Mouse (Mus musculus): ENCODE measurements around the gene Igsf8. TPM values are rescaled to one million over a fixed set of nuclear protein-coding genes. Genes with fewer than 3 reads are reported as not detected.

Gene Igsf8
- polyA plus RNA-seq, 1 experiment from 2014 or later: 20.6 TPM

DNA sequence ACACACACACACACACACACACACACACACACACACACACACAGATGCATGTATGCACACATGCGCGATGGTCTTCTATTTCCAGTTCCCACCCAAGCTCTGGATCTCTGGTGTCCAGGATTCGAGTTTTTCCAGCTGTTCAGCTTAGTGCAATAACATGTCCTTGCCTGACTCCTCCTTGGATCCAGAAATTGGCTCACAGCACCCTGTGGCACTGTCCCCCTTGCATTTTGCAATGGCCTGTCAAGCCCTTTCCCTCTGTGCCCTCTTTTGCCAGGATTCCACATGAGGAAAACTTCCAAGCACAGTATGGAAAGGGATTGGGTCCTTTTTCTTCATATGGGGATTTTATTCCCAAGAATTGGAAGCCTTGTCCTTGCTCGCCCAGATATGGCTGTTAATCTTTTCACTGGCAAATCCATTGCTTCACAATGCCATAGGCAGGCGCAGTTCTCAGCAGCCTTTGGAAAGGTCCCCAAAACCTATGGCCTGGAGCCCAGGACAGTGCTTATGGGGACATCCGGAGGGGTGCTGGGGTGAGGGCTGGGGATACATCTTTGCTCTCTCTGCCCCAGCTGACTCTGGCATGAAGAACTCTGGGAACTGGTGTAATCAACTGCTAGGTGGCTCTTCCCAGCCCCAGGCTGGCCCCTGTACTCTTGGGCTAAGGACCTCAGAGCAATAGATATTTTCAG lies 35.5 kb downstream of the Igsf8 start:
- Histone ChIP-seq H3K4me1 (ENCODE audit: control insufficient read depth, low read depth, low read length) (no peaks in the 10 kb centered on the region), H3K36me3 (ENCODE audit: control insufficient read depth, insufficient read depth) (no peaks in the 10 kb centered on the region), H3K4me3 (ENCODE audit: low read depth, low read length) (no peak overlapping the region), H3K9me3 (replicated peaks; ENCODE audit: control insufficient read depth, low read length) (no peaks in the 10 kb centered on the region), H3K27ac (ENCODE audit: low read length) (no peak overlapping the region), H3K27me3 (ENCODE audit: control insufficient read depth, insufficient read depth, low read depth, low read length) (no peaks in the 10 kb centered on the region; the same call in none of the 2 replicates), H3K4me2 (ENCODE audit: low read depth, low read length) (no peak overlapping the region), H3K9ac (ENCODE audit: low read depth, low read length) (no peak overlapping the region)
- no peak for ATAC-seq (ENCODE audit: low read depth)
- WGBS (ENCODE audit: insufficient replicate concordance): 64% methylated on average over 6 of the region's 6 CpGs

DNA sequence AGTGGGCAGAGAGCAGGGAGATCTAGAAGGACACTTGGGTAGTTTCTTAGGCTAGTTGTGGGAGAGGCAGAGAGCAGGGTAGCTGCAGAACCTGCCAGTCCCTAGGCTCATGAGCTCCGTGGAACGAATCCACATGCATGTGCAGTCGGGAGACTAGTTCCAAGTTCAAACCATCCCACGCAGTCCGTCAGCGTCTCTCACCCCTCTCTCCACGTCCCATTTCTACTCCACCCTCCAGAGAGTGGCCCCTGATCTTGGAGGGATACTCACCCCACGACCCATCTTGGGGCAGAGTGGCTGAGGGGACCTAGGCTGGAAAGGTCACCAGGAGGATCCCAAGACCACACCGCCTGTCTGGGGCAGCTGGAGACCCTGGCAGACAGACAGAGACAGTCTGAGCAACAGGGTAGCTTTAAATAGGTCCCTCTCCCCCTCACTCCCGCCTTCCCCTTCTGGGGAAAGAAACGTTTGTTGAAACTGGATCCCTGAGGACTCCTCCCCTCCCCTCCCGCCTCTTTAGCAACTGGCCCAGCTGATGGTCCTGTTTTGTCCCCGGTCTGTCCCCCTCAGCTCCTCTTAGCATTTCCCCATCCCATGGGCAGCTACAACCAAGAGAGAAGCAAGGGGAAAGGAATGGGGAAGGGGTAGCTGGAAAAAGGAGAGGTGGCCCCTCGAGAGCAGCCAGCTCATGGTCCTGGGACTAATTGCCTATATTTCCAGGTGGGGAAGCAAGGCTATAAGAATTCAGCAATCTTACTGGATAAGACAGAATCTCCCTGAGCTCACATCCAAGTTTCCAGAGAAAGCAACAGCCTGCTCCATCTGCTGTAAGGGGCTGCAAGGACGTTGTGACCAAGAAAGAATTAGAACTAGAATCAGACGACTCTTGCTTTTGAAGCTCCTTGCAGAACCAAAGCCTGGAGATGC lies 36.4 kb downstream of the Igsf8 start, which contains the start of gene Atp1a2:
Atp1a2 (minus strand) TSS at position 454 of the 927 bp plus-strand sequence.
- no peak within 1 kb of the TSS for H3K4me2 ChIP-seq (ENCODE audit: low read depth, low read length)
- no peaks in the 10 kb centered on the region for H3K9me3 ChIP-seq (replicated peaks; ENCODE audit: control insufficient read depth, low read length)
- no peaks in the 10 kb centered on the region for H3K36me3 ChIP-seq (ENCODE audit: control insufficient read depth, insufficient read depth)
- WGBS (ENCODE audit: insufficient replicate concordance): 9% methylated on average over 16 of the region's 16 CpGs
- no peak within 1 kb of the TSS for H3K27ac ChIP-seq (ENCODE audit: low read length)
- no peak within 1 kb of the TSS for H3K4me3 ChIP-seq (ENCODE audit: low read depth, low read length)
- ATAC-seq (ENCODE audit: low read depth): no peak
- H3K9ac ChIP-seq (ENCODE audit: low read depth, low read length): no peak within 1 kb of the TSS
- peaks cover 5% of the 10 kb centered on the region for H3K4me1 ChIP-seq (ENCODE audit: control insufficient read depth, low read depth, low read length)
- no peaks in the 10 kb centered on the region; the same call in none of the 2 replicates for H3K27me3 ChIP-seq (ENCODE audit: control insufficient read depth, insufficient read depth, low read depth, low read length)

DNA sequence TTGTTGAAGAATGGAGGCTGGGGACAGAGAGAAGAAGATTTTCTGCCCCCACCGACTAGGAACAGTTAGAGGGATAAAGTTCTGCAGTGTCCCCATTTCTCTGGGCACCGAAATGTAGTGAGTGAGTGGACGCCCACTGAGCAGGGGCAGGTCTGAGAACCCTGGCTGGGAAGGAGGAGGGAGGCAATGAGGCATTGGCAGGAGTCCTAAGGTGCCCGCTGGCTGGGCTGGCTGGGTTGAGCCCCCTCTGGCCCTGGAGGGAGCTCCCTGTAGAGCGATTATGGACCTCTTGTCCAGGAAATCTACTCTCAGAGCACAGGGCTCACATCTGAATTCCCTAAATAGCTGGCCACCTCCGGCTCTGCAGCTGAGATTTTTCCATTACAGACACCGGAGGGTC lies 38.1 kb downstream of the Igsf8 start:
- Histone ChIP-seq H3K4me3 (ENCODE audit: low read depth, low read length) (no peak overlapping the region), H3K9ac (ENCODE audit: low read depth, low read length) (no peak overlapping the region), H3K4me2 (ENCODE audit: low read depth, low read length) (no peak overlapping the region), H3K4me1 (ENCODE audit: control insufficient read depth, low read depth, low read length) (peaks cover 12% of the 10 kb centered on the region), H3K27me3 (ENCODE audit: control insufficient read depth, insufficient read depth, low read depth, low read length) (no peaks in the 10 kb centered on the region; the same call in none of the 2 replicates), H3K27ac (ENCODE audit: low read length) (no peak overlapping the region), H3K36me3 (ENCODE audit: control insufficient read depth, insufficient read depth) (no peaks in the 10 kb centered on the region), H3K9me3 (replicated peaks; ENCODE audit: control insufficient read depth, low read length) (no peaks in the 10 kb centered on the region)
- ATAC-seq (ENCODE audit: low read depth): no peak
- 51% methylated on average over 7 of the region's 7 CpGs for whole genome bisulfite sequencing (ENCODE audit: insufficient replicate concordance)

DNA sequence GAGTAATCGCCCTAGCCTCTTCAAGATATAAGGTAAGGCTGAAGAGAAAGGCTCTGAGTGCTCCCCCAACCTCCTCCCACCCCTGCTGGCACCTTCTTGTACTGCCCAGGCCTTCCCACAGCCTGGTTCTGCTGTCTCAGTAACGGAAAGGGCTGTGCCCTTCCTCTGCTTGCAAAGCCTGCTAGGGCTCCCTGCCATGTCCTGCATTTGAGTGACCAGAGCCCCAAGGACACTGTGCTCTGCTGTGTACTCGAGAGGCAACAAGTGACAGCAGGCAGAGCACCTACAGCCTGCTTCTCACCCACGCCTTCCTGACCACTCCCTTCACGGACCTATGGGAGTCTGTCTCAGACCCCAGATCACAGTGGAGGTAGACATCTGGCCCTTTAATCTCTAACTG lies 38.8 kb downstream of the Igsf8 start:
- no peak overlapping the region for H3K4me2 ChIP-seq (ENCODE audit: low read depth, low read length)
- no peak overlapping the region for H3K27ac ChIP-seq (ENCODE audit: low read length)
- H3K9ac ChIP-seq (ENCODE audit: low read depth, low read length): no peak overlapping the region
- no peaks in the 10 kb centered on the region for H3K36me3 ChIP-seq (ENCODE audit: control insufficient read depth, insufficient read depth)
- no peaks in the 10 kb centered on the region; the same call in none of the 2 replicates for H3K27me3 ChIP-seq (ENCODE audit: control insufficient read depth, insufficient read depth, low read depth, low read length)
- 45% methylated on average over 5 of the region's 5 CpGs for WGBS (ENCODE audit: insufficient replicate concordance)
- no peak overlapping the region for H3K4me3 ChIP-seq (ENCODE audit: low read depth, low read length)
- ATAC-seq (ENCODE audit: low read depth): no peak
- H3K4me1 ChIP-seq (ENCODE audit: control insufficient read depth, low read depth, low read length): peaks cover 18% of the 10 kb centered on the region
- H3K9me3 ChIP-seq (replicated peaks; ENCODE audit: control insufficient read depth, low read length): no peaks in the 10 kb centered on the region

DNA sequence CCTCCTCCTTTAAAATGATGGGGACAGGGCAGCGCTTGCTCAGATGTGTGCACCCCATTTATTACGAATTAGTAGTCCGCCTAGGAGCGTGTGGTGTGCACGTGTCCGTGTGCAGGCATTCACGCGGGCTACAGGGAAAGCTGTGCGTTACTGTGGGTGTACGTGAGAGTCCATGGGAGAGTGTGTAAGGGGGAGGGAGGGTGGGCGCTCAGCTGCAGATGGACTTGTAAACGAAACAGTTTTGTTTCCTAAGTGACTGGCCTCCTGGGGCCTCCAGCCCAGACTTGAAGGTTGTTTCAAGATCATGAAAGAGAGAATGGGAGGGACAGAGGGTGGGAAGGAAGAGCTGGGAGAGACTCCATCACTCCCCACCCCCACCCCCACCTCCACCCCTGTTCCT lies 39.7 kb downstream of the Igsf8 start:
- H3K9ac ChIP-seq (ENCODE audit: low read depth, low read length): no peak overlapping the region
- no peak for ATAC-seq (ENCODE audit: low read depth)
- 71% methylated on average over 12 of the region's 12 CpGs for WGBS (ENCODE audit: insufficient replicate concordance)

DNA sequence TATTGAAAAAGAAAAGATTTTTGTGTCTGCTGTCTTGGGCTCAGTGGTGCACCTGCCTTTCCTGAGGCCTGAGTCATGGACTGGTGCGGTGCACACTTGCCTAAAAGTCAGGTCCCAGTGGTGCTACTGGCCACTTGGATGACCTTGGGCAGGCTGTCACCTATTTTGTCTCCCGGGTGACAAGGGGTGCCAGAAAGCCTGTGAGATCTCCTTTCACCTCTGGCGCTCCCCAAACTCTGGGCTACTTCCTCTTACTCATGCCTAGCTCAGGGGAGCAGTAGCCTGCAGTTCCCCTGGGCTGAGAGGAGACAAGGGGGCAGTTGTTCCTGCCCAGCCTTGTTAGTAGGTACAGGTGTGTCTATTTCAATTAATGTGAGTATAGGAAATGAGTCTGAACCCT lies 40.9 kb downstream of the Igsf8 start:
- no peak overlapping the region for H3K4me2 ChIP-seq (ENCODE audit: low read depth, low read length)
- no peak overlapping the region for H3K9ac ChIP-seq (ENCODE audit: low read depth, low read length)
- H3K4me1 ChIP-seq (ENCODE audit: control insufficient read depth, low read depth, low read length): peaks cover 22% of the 10 kb centered on the region
- no peak for ATAC-seq (ENCODE audit: low read depth)
- 39% methylated on average over 3 of the region's 3 CpGs for WGBS (ENCODE audit: insufficient replicate concordance)
- no peak overlapping the region for H3K4me3 ChIP-seq (ENCODE audit: low read depth, low read length)
- no peaks in the 10 kb centered on the region for H3K9me3 ChIP-seq (replicated peaks; ENCODE audit: control insufficient read depth, low read length)
- H3K36me3 ChIP-seq (ENCODE audit: control insufficient read depth, insufficient read depth): no peaks in the 10 kb centered on the region
- no peaks in the 10 kb centered on the region; the same call in none of the 2 replicates for H3K27me3 ChIP-seq (ENCODE audit: control insufficient read depth, insufficient read depth, low read depth, low read length)
- H3K27ac ChIP-seq (ENCODE audit: low read length): no peak overlapping the region

More for the DNA sequence above, 39.7 kb downstream of the Igsf8 start:
- Histone ChIP-seq H3K4me3 (ENCODE audit: low read depth, low read length) (no peak overlapping the region), H3K27me3 (ENCODE audit: control insufficient read depth, insufficient read depth, low read depth, low read length) (no peaks in the 10 kb centered on the region; the same call in none of the 2 replicates), H3K9me3 (replicated peaks; ENCODE audit: control insufficient read depth, low read length) (no peaks in the 10 kb centered on the region), H3K4me2 (ENCODE audit: low read depth, low read length) (no peak overlapping the region), H3K36me3 (ENCODE audit: control insufficient read depth, insufficient read depth) (no peaks in the 10 kb centered on the region), H3K27ac (ENCODE audit: low read length) (no peak overlapping the region), H3K4me1 (ENCODE audit: control insufficient read depth, low read depth, low read length) (peaks cover 22% of the 10 kb centered on the region)

DNA sequence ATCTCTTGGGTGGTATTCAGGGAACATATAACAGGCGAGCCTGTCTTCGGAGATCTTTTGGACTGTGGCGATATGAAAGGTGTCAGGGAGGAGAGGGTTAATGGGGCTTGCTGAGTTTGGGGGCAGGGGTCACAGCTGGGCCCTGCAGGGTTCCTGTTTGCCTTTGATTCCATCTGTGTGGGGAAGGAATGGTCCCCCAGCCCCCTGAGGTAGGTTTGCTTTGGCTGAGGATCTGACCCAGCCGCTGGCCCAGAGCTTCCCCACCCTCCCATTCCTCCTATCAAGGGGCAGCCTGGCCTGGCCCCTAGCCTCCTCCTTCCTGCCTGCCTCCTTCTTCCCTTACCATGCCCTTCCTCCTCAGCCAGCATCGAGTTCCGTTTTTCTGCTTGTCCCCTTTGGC lies 41.4 kb downstream of the Igsf8 start:
- Histone ChIP-seq H3K36me3 (ENCODE audit: control insufficient read depth, insufficient read depth) (no peaks in the 10 kb centered on the region), H3K9me3 (replicated peaks; ENCODE audit: control insufficient read depth, low read length) (no peaks in the 10 kb centered on the region), H3K27ac (ENCODE audit: low read length) (no peak overlapping the region), H3K9ac (ENCODE audit: low read depth, low read length) (no peak overlapping the region), H3K4me2 (ENCODE audit: low read depth, low read length) (no peak overlapping the region), H3K4me1 (ENCODE audit: control insufficient read depth, low read depth, low read length) (peaks cover 25% of the 10 kb centered on the region), H3K4me3 (ENCODE audit: low read depth, low read length) (no peak overlapping the region), H3K27me3 (ENCODE audit: control insufficient read depth, insufficient read depth, low read depth, low read length) (no peaks in the 10 kb centered on the region; the same call in 1 of the 2 replicates)
- WGBS (ENCODE audit: insufficient replicate concordance): 13% methylated on average over 6 of the region's 6 CpGs
- no peak for ATAC-seq (ENCODE audit: low read depth)

DNA sequence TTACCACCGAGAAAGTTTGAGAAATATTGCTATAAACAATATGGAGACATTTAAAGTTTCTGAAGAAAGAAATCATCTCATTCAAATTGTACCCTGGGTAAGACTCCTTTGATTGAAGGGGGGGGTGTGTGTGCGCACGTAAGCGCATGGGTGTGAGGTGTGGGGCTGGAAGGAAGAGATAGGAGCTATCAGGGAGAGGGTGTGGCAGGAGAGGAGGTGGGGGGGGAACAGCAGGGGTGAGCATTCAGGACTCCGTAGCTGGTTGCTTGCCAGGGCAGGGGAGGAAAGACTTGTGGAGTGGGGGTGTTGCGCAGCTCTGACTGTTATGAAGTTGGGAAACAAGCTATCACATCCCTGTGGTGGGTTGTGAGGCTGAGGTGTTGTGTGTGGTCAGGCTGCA lies 43.0 kb downstream of the Igsf8 start:
- peak; percentile 68 for ATAC-seq (ENCODE audit: low read depth)
- Histone ChIP-seq H3K4me3 (ENCODE audit: low read depth, low read length) (no peak overlapping the region), H3K27ac (ENCODE audit: low read length) (no peak overlapping the region), H3K27me3 (ENCODE audit: control insufficient read depth, insufficient read depth, low read depth, low read length) (no peaks in the 10 kb centered on the region; the same call in 1 of the 2 replicates), H3K36me3 (ENCODE audit: control insufficient read depth, insufficient read depth) (no peaks in the 10 kb centered on the region), H3K9ac (ENCODE audit: low read depth, low read length) (no peak overlapping the region), H3K9me3 (replicated peaks; ENCODE audit: control insufficient read depth, low read length) (no peaks in the 10 kb centered on the region), H3K4me2 (ENCODE audit: low read depth, low read length) (no peak overlapping the region), H3K4me1 (ENCODE audit: control insufficient read depth, low read depth, low read length) (peaks cover 25% of the 10 kb centered on the region)
- WGBS (ENCODE audit: insufficient replicate concordance): 11% methylated on average over 6 of the region's 6 CpGs

DNA sequence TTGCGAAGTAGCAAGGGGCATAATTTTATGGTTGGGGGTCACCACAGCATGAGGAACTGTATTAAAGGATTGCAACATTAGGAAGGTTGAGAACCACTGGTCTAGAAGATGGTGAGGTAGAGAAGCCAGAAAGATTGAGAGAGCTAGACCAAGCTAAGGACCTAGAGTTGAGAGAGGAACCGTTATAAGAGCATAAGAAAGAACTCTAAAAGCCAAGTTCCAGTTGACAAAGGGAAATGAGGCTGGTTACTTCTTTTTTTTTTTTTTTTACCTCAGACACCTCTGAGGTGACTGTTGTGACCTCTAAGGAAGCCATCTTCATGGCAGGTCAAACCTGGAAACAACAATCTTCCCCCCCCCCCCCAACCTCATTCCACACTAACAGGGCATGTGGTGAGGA lies 43.7 kb downstream of the Igsf8 start:
- no peak overlapping the region for H3K4me2 ChIP-seq (ENCODE audit: low read depth, low read length)
- ATAC-seq (ENCODE audit: low read depth): no peak
- H3K27ac ChIP-seq (ENCODE audit: low read length): no peak overlapping the region
- H3K4me3 ChIP-seq (ENCODE audit: low read depth, low read length): no peak overlapping the region
- no peaks in the 10 kb centered on the region for H3K36me3 ChIP-seq (ENCODE audit: control insufficient read depth, insufficient read depth)
- 40% methylated on average over 2 of the region's 2 CpGs for WGBS (ENCODE audit: insufficient replicate concordance)
- H3K9ac ChIP-seq (ENCODE audit: low read depth, low read length): no peak overlapping the region
- H3K27me3 ChIP-seq (ENCODE audit: control insufficient read depth, insufficient read depth, low read depth, low read length): no peaks in the 10 kb centered on the region; the same call in 1 of the 2 replicates
- peaks cover 31% of the 10 kb centered on the region for H3K4me1 ChIP-seq (ENCODE audit: control insufficient read depth, low read depth, low read length)
- H3K9me3 ChIP-seq (replicated peaks; ENCODE audit: control insufficient read depth, low read length): no peaks in the 10 kb centered on the region

All from liver, embryonic 16.5 days (tissue).